Mouse (Mus musculus) bone marrow, adult 2 months (tissue): ENCODE measurements around the gene Nav2.

ENCODE experiments used
- CTCF ChIP-seq: fragments of 200-500 bp; IDR thresholded peaks from 2 replicates; pipeline ENCODE4 v1.5.1; 2011; ENCODE audit warnings: low read length, control low read depth; ENCODE audit not compliant: control insufficient read depth, insufficient read depth
- POLR2A ChIP-seq: fragments of 200-500 bp; IDR thresholded peaks from 2 replicates; pipeline ENCODE4 v1.6.1; 2011; ENCODE audit warnings: low read depth, mild to moderate bottlenecking, control low read depth, low read length, borderline replicate concordance; ENCODE audit not compliant: control insufficient read depth

GRCm38 (mm10) chr7:49272445-49273439 is 364.2 kb downstream of the Nav2 start:
- TF ChIP-seq POLR2A (no peak), CTCF (peak; percentile 84)
